Mouse (Mus musculus): ENCODE data around the gene Fxn. TPM values are rescaled to one million over a fixed set of nuclear protein-coding genes. Genes with fewer than 3 reads are reported as not detected.
A peak's percentile ranks its signal among the peaks of the same experiment; 100 is the strongest.

Gene Fxn
- polyA plus RNA-seq, 1 experiment from 2014 or later, result 56.6 TPM

GRCm38 (mm10) chr19:24284187-24284586, 3.8 kb upstream of the Fxn start:
- Histone ChIP-seq H3K27me3 (no peaks in the 10 kb centered on the region), H3K36me3 (no peaks in the 10 kb centered on the region), H3K9me3 (no peaks in the 10 kb centered on the region), H3K4me3 (no peak overlapping the region), H3K27ac (no peak overlapping the region), H3K4me2 (replicated peaks) (no peak overlapping the region), H3K9ac (no peak overlapping the region), H3K4me1 (peaks cover 13% of the 10 kb centered on the region)
- no peak for ATAC-seq (ENCODE audit: low FRiP score, low read depth)
- 65% methylated on average over 4 of the region's 4 CpGs for WGBS

DNA sequence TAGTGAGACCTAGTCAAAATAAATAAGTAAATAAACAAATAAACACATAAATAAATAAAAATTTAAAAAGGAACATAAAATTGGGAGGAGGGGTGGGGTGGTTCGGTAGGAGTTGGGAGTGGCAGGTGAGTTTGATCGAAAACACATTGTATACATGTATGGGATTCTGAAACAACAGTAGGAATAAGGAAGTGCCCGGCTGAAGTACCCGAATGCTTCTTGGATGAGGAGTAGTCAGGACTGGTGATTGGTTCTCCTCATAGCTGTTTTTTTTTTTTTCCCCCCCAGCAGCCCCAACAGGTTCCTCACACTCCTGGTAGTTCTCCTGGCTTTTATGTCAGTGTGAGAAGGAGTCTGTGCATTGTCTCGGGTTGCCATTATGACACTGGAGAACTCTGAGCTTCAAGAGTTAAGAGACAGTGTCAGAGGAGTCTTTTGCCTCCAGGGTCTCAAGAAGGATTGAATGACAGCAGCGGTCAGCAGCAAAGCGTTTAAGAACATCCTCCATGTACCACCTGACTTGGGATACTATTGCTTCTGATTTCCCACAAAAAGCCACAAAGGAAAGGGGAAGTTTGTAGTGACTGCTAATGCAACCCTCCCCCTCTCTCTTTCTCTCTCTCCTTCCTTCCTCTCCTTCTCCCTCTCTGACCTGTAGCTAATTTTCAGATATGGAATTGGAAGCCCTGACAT, 1.0 kb upstream of the Fxn start:
- Histone ChIP-seq H3K27me3 (no peaks in the 10 kb centered on the region), H3K4me2 (replicated peaks) (peak overlapping the region; percentile 79), H3K27ac (no peak overlapping the region), H3K9ac (no peak overlapping the region), H3K4me1 (peaks cover 12% of the 10 kb centered on the region), H3K4me3 (peak overlapping the region; percentile 63; the same call in 1 of the 2 replicates), H3K36me3 (peaks cover 3% of the 10 kb centered on the region), H3K9me3 (no peaks in the 10 kb centered on the region)
- 53% methylated on average over 7 of the region's 7 CpGs for WGBS
- no peak for ATAC-seq (ENCODE audit: low FRiP score, low read depth)

- Histone ChIP-seq H3K4me2 (replicated peaks) (peak overlapping the region; percentile 79), H3K27me3 (no peaks in the 10 kb centered on the region), H3K27ac (peak overlapping the region; percentile 89), H3K36me3 (peaks cover 15% of the 10 kb centered on the region), H3K9ac (peak overlapping the region; percentile 77), H3K4me3 (peak overlapping the region; percentile 63), H3K4me1 (peaks cover 12% of the 10 kb centered on the region), H3K9me3 (no peaks in the 10 kb centered on the region)
- peak; percentile 49 for ATAC-seq (ENCODE audit: low FRiP score, low read depth)
- WGBS, result under 1% methylated on average over 61 of the region's 78 CpGs
Observed at GRCm38 (mm10) chr19:24279706-24280600, 452 bp downstream of the Fxn start.

DNA sequence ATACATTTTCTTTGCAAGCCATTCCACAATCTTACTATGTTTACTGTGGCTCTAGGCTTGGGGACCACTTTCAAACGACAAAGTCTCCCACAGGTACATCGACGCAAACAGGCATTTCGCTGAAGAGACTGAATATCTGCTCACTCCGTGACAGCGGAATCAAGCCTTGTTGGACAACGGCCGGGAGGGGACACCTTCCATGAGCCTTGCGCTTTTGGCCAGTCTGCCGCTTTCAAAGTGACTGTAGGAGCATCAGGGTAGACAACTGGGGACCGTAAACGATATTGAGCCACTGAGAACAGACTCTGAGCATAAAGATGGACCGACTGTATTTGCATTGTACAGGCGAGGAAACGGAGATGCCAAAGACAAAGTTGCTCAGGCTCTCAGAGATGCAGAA, 1.5 kb downstream of the Fxn start:
- peak overlapping the region; percentile 79 for H3K4me2 ChIP-seq (replicated peaks)
- H3K36me3 ChIP-seq, result peaks cover 20% of the 10 kb centered on the region
- ATAC-seq (ENCODE audit: low FRiP score, low read depth), result no peak
- no peak overlapping the region for H3K27ac ChIP-seq
- H3K9ac ChIP-seq, result peak overlapping the region; percentile 77; the same call in 1 of the 2 replicates
- H3K9me3 ChIP-seq, result no peaks in the 10 kb centered on the region
- WGBS, result 85% methylated on average over 15 of the region's 15 CpGs
- H3K4me3 ChIP-seq, result peak overlapping the region; percentile 63
- H3K27me3 ChIP-seq, result no peaks in the 10 kb centered on the region
- H3K4me1 ChIP-seq, result peaks cover 12% of the 10 kb centered on the region

DNA sequence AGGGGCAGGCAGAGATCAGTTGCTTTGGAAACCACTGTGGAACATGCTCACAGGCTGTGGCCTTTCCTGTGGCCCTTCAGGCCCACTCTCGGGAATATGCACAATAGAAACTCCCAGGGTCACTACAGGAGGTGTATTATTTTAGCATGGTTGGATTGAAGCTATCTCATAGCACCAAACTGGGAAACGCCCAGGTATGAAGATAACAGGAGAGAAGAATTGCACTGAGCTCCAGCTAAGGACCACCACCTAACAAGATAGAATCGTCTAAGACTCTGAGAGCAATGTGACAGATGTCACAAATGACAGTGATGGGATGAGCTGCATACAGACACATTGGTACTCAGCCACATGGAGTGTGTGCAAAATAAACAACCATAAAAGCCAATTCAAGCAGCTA, 6.1 kb downstream of the Fxn start:
- 76% methylated on average over 3 of the region's 3 CpGs for WGBS
- Histone ChIP-seq H3K4me2 (replicated peaks) (no peak overlapping the region), H3K27ac (no peak overlapping the region), H3K4me3 (no peak overlapping the region), H3K9me3 (no peaks in the 10 kb centered on the region), H3K9ac (no peak overlapping the region), H3K4me1 (peaks cover 12% of the 10 kb centered on the region), H3K36me3 (peaks cover 33% of the 10 kb centered on the region), H3K27me3 (no peaks in the 10 kb centered on the region)
- ATAC-seq (ENCODE audit: low FRiP score, low read depth), result no peak

- Histone ChIP-seq H3K36me3 (peaks cover 35% of the 10 kb centered on the region), H3K9ac (no peak overlapping the region), H3K27ac (no peak overlapping the region), H3K4me3 (no peak overlapping the region), H3K4me1 (peaks cover 5% of the 10 kb centered on the region; the same call in 1 of the 2 replicates), H3K9me3 (no peaks in the 10 kb centered on the region), H3K27me3 (no peaks in the 10 kb centered on the region), H3K4me2 (replicated peaks) (peak overlapping the region; percentile 44)
- 43% methylated on average over 16 of the region's 16 CpGs for WGBS
- ATAC-seq (ENCODE audit: low FRiP score, low read depth), result peak; percentile 76
Observed at GRCm38 (mm10) chr19:24271746-24272426, 8.5 kb downstream of the Fxn start.

DNA sequence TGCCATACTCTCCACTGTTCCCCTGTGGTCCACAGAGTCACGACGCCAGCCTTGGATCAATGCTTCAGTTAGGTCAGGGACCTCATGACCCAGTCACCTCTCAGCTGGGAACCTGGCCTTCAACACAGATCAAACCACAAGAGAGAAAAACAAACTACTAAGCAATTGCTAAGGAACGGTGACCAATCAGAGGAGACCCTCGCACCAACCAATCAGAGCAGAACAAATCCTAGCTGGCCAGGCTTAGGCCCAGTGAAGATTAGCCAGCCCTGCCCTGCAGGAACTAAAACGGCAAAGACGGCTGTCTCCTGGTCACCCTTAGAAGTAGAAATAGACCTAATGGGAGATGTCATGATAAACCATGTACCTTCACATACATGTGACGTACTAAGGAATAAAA, 9.1 kb downstream of the Fxn start:
- Histone ChIP-seq H3K9me3 (no peaks in the 10 kb centered on the region), H3K4me3 (no peak overlapping the region), H3K36me3 (peaks cover 36% of the 10 kb centered on the region), H3K4me2 (replicated peaks) (peak overlapping the region; percentile 44), H3K9ac (no peak overlapping the region), H3K4me1 (peaks cover 5% of the 10 kb centered on the region; the same call in 1 of the 2 replicates), H3K27me3 (no peaks in the 10 kb centered on the region), H3K27ac (no peak overlapping the region)
- 45% methylated on average over 7 of the region's 7 CpGs for WGBS
- ATAC-seq (ENCODE audit: low FRiP score, low read depth), result peak; percentile 41

- WGBS, result 68% methylated on average over 4 of the region's 4 CpGs
- no peak overlapping the region for H3K4me2 ChIP-seq (replicated peaks)
- no peaks in the 10 kb centered on the region for H3K27me3 ChIP-seq
- ATAC-seq (ENCODE audit: low FRiP score, low read depth), result no peak
- no peak overlapping the region for H3K4me3 ChIP-seq
- H3K9ac ChIP-seq, result no peak overlapping the region
- peaks cover 42% of the 10 kb centered on the region for H3K36me3 ChIP-seq
- no peak overlapping the region for H3K27ac ChIP-seq
- no peaks in the 10 kb centered on the region for H3K9me3 ChIP-seq
- peaks cover 5% of the 10 kb centered on the region; the same call in 1 of the 2 replicates for H3K4me1 ChIP-seq
Observed at GRCm38 (mm10) chr19:24268531-24268930, 11.9 kb downstream of the Fxn start.

DNA sequence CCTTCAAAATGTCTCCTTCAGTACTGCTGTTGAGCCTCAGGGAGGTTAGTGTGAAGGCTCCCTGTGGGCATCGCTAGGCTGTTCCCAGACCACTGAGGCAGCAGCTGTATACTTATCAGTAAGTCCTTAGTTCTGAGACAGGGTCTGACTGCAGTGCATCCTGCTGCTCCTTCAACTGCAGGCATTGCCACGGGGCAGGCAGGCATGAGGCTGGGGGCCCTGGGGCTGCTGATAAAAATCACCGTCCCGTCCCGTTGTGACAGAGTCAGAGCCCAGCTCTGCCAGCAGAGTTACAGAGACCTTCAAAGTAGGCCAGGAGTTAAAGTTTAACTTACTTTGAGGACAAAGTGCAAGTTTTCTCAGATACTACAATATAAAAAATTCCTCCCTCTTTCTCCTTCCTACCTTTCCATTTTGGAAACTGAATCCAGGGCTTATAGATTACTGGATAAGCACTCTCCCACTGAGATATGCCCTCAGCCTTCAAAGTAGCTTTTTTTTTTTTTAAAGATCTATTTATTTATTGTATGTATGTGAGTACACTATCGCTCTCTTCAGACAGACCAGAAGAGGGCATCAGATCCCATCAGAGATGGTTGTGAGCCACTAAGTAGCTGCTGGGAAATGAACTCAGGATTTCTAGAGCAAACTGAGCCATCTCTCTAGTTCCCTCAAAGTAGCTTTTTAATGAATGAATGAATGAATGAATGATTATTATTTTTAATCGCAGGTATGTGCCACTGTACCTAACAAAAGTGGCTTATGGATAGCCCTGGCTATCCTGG, 14.2 kb downstream of the Fxn start:
- Histone ChIP-seq H3K27ac (no peak overlapping the region), H3K9ac (no peak overlapping the region), H3K4me1 (0 out of 2 replicates have a peak, but pooled peaks cover under 1% of the 10 kb centered on the region), H3K9me3 (no peaks in the 10 kb centered on the region), H3K36me3 (peaks cover 56% of the 10 kb centered on the region), H3K4me2 (replicated peaks) (no peak overlapping the region), H3K4me3 (no peak overlapping the region), H3K27me3 (no peaks in the 10 kb centered on the region)
- no peak for ATAC-seq (ENCODE audit: low FRiP score, low read depth)
- WGBS, result 91% methylated on average over 7 of the region's 7 CpGs

DNA sequence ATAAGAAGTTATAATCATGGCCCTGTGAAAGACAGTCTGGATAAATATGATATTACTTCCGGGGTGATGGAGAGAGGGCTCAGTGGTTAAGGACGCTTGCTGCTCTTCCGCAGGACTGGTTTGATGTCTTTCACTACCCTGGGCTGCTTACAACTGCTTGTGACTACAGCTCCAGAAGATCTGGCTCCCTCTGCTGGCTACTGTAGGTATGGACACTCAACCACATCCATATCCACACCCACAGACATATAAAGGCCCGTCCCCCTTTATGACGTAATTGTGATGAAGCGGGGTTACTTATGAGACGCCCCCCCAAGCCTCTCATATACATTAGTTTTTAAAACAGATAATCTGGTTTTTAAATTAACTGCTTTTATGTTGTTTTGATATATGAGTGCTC, 15.4 kb downstream of the Fxn start:
- peak; percentile 83 for ATAC-seq (ENCODE audit: low FRiP score, low read depth)

GRCm38 (mm10) chr19:24262736-24263135, 17.7 kb downstream of the Fxn start:
- no peak for ATAC-seq (ENCODE audit: low FRiP score, low read depth)
- Histone ChIP-seq H3K27ac (no peak overlapping the region), H3K9ac (no peak overlapping the region), H3K36me3 (peaks cover 61% of the 10 kb centered on the region), H3K4me3 (no peak overlapping the region), H3K4me2 (replicated peaks) (no peak overlapping the region), H3K9me3 (no peaks in the 10 kb centered on the region), H3K27me3 (no peaks in the 10 kb centered on the region), H3K4me1 (no peaks in the 10 kb centered on the region)
- 94% methylated on average over 14 of the region's 14 CpGs for WGBS

More for the DNA sequence above, 15.4 kb downstream of the Fxn start:
- Histone ChIP-seq H3K4me1 (no peaks in the 10 kb centered on the region), H3K4me3 (no peak overlapping the region), H3K36me3 (peaks cover 56% of the 10 kb centered on the region), H3K9ac (no peak overlapping the region), H3K27ac (no peak overlapping the region), H3K27me3 (no peaks in the 10 kb centered on the region), H3K9me3 (no peaks in the 10 kb centered on the region), H3K4me2 (replicated peaks) (no peak overlapping the region)
- WGBS, result 47% methylated on average over 7 of the region's 7 CpGs

Measured in limb, embryonic 13.5 days (tissue).